Mouse (Mus musculus) kidney, postnatal 14 days (tissue): ENCODE results near the gene Zfp661.
A peak's percentile ranks its signal among the peaks of the same experiment; 100 is the strongest.

ENCODE experiments used
- DNase-seq: peaks from one replicate; pipeline ENCODE4 v3.0.0; 2022; ENCODE audit warnings: mixed read lengths

The Zfp661 gene

DNA sequence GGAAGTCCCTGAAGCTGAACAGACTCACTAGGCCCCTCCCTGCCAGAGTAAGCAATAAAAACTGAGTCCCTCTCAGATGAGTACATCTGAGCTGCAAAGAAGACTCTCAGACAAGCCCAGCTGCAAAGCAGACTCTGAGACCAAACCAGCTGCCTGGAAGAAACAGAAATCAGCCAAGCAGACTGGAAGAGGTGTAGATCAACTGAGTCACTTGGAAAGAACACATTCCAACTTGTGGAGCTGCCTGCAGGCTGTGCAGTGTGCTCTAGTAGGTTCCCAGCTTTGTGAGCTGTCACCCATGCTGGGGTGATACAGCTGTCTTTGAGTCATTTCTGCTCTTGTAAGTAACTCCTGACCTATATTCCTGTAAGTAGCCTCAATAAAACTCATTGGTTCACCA is 37.2 kb downstream of the Zfp661 start:
- no peak for DNase-seq

GRCm38 (mm10) chr2:127548342-127549074 is 38.4 kb downstream of the Zfp661 start:
- DNase-seq: no peak

GRCm38 (mm10) chr2:127541697-127542096 is 45.2 kb downstream of the Zfp661 start:
- DNase-seq: no peak

- peak; percentile 56 for DNase-seq
These were observed 45.7 kb downstream of the Zfp661 start, which contains the start of gene Prom2 for GRCm38 (mm10) chr2:127541185-127541584. Prom2 (minus strand) TSS chr2:127541467.

DNA sequence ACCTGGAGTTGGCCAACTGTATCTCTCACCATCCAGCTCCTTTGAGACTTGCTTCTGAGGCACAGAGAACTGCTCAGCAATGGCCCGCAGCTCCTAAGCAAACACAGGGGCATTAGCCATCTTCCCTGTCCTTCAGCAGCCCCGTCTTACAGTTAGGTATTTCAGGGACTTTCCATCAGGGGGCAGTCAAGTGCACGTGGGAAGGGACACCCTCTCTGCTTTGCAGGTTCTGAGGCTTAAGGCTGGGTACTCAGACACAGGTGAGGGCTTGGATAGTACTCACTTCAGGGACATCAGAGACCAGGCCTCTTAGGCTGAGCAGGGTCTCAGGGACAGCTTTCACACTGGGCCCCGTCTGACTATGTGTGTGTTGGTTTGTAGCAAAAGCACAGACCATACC is 47.4 kb downstream of the Zfp661 start:
- peak; percentile 6 for DNase-seq

DNA sequence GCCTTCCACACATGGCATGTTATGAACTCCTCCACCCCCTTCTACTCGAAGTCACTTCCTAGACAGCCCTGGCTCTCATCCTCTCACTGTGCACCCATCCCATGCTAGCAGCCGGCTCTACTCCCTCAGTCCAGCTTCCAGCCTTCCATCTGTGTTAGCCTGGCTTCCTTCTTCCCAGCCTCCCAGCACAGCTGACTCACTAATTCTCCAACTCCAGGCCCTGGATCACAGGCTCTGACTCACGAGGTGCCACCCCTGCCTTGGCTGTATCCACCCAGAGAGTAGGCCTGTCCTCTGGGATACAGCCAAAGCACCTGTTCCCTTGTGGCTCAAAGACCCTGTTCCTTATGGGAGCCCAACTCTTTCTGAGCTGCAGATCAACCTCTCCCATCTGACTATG is 49.3 kb downstream of the Zfp661 start:
- no peak for DNase-seq

- no peak for DNase-seq
These were observed 51.5 kb downstream of the Zfp661 start for GRCm38 (mm10) chr2:127535363-127535762.

DNA sequence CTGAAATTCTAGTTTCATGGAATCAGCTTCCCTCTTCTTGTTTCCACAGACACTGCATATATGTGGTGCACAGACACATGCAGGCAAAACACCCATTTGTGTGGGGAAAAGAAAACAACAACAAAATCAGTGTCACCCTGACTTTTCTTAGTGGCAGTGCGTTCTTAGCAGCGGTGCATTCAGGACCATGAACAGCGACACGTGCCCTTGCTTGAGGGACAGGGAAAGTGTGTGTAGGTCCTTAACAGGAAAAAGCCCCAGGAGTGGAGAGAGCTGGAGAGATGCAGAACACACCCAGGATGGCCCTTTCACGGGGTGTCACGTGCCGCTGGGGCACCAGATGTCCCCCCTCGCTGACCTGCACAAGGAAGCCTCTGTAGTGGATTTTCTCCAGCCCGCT is 54.5 kb downstream of the Zfp661 start:
- peak; percentile 24 for DNase-seq

DNA sequence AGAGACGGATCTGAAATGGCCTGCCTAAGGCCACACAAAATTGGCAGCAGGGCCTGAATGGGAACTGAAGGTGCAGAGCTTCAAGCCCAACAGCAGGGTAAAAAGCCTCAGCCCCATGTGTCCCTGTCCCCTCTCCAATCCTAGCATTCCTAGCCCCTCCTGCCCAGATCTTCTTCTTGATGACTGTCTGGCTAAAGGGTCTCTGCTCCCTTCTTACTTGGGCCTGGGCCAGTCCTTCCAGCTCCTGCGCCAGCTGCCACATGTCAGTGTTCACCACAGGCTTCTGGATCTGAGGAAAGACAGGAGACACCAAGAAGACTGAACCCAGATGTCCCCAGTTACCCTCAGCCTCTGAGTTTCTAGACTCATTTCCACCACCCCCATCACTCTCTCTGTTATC is 55.3 kb downstream of the Zfp661 start:
- no peak for DNase-seq

GRCm38 (mm10) chr2:127530418-127530817 is 56.5 kb downstream of the Zfp661 start:
- no peak for DNase-seq

DNA sequence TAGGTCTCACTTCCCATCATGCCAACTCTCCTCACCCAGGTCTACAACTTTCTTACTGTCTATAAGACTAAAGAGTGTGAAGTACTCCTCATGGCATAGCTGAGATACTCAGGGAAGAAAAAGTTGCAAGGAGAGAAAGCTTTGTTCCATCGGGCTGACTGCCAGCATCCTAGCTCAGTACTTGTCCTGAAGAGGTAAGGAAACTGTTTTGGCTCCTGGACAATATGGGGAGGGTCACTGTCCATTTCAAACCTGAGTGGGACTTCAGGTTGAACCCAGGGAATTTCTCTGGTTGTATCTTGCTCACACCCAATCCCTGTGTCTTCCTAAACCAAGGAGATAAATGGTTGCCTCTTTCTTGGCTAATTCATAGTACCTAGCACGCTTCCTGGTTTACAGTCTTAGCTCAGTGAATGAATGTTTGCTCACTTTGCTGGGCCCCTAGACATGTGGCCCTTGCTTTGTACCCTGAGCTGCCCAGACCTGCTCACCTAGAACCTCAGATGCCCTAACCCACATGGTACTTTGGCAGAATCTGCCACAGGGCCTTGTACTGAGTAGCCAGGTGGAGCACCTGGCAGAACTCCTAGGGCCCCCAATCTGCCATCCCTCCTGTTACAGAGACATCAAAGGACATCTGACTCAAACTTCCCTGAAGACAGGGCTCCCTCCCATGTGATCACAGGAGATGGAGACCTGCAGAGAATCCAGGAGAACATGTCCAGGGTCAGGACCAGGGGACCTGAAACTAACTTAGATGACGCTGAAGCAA is 61.7 kb downstream of the Zfp661 start:
- DNase-seq: no peak
